Mouse (Mus musculus): ENCODE results near the gene Phf7. TPM values are rescaled to one million over a fixed set of nuclear protein-coding genes. Genes with fewer than 3 reads are reported as not detected.

Gene Phf7
- total RNA-seq (2021), result 1 to 10 TPM; 3.2 to 4.2 TPM

DNA sequence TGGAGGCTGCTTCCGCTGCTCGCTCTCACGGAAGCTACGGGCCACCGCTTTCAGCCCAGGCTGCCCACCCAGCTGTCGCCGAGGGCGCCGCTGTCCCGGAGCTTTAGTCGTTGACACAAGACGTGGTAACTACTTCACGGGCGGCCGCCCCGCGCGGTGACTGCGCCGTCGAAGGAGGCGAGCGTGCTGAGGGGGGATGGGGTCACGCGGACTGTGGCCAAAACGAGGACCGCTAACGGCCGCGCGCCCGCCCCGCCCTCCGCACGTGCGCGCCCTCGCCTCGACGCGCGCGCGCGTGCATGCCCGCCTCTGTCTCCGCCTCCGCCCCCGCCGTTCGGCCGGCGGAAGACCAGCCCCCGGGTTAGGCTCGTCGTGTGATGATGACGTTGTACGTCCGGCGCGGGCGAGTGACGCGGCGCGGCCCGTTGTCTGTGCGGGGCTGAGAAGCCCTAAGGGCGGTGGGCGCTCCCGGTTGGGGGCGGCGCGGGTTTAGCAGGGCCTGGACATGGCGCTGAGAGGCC, at the start of gene Phf7, which contains the start of gene Bap1:
TSS of gene Phf7 (minus strand) at position 234 of the 521 bp plus-strand sequence.
TSS of gene Bap1 (plus strand) at position 367 of the 521 bp plus-strand sequence.
- intact Hi-C loops (cut with DNase I), result loop anchor here (2.0 kb wide), 1 partner anchor 44 kb away; no protein-coding TSS in a partner anchor
- peak; percentile 96 to 97 for DNase-seq (ENCODE audit: low spot score in 2 of 2)

DNA sequence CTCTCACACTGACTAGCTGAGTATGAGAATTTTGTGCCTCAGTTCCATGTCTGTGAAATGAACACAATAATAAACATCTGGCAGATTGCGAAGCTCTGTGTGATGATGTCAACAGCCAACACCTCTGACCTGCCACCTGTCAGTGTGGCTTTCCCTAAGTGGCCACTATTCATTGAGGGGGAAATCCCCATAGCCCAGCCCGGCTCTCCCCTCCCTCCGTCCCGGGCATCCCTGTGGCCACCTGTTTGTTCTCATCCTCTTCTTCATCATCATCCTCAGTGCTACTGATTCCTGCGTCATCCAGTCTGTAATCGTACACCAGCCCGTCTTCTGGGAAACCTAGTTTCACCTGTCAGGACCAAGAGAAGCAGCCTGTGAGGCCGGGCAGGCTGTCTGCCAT, 34.6 kb upstream of the Phf7 start:
- intact Hi-C loops (cut with DNase I), result no loop called here
- no peak for DNase-seq (ENCODE audit: low spot score in 2 of 2)

DNA sequence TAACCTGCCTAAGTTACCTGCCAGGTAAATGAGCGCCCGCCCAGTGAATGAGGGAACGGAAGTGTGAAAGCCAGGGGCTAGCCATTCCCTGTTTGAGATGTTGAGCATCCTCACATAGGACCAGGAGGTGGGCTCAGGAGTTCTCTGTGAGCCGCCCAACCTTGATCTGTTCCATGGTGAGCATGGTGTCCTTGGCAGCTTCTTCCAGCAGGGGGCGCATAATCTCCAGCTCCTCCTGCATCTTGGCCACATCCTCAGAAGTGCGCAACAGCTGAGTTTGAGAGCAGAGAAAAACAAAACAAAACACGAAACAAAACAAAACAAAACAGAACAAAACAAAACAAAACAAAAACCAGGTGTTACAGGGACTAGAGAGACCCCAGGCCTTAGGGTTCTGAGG, 21.0 kb upstream of the Phf7 start:
- DNase-seq (ENCODE audit: low spot score in 2 of 2), result peak; percentile 79 to 80
- intact Hi-C loops (cut with DNase I), result loop anchor here (5.0 kb wide), 1 partner anchor 200 kb away; no protein-coding TSS in a partner anchor

DNA sequence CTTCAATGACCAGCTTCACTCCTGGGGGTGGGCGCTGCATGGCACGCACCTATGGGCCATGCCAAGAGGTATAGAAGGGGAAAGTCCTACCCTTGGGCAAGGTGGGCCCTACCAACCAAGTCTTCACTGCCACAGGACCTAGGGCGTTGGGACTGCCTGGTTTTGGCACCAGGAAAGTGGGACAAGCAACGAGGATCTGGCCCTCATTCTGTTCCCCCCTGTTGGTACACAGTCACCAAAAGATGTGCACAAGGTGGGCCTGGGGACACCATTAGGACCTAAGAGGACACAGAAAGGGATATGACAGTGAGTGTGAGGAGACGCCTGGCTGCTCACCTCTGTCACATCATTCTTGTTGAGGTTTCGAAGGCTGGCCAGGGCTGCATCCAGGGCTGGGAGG, 20.0 kb upstream of the Phf7 start:
- intact Hi-C loops (cut with DNase I), result loop anchor here (2.0 to 5.0 kb wide), 2 partner anchors 56 to 201 kb away; no protein-coding TSS in a partner anchor
- DNase-seq (ENCODE audit: low spot score in 2 of 2), result no peak

DNA sequence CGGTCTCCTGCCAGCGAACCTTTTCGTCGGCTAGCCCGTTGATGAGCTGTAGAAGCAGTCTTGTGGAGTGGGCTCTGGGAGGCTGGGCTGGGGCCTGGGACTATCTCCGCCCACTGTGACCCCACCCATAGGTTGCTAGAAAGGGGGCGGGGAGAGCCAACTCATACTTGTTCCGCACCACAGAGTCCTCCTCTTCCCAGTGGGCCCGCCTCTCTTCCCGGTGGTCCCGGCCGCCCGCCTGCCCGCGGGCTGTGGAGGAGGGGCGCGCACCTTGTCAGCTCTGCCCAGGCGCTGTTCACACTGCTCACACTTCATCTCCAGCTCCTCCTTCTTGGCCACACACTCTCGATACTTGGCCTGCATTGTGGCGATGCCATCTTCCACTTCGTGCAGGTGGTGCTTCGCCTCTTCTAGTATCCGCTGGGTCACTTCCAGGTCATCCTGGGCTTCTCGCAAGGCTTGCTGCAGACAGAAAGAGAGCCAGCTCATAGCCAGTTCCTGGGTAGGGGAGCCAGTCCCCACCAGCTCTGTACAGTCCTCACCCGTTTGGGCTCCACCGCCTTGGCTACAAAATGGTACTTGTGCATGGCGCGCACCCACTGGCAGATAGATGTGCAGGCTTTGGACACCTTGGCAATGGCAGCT, 18.5 kb upstream of the Phf7 start:
- intact Hi-C loops (cut with DNase I), result loop anchor here (2.0 to 5.0 kb wide), 3 partner anchors 57 to 203 kb away; partner anchors contain the start of gene Capn7

DNA sequence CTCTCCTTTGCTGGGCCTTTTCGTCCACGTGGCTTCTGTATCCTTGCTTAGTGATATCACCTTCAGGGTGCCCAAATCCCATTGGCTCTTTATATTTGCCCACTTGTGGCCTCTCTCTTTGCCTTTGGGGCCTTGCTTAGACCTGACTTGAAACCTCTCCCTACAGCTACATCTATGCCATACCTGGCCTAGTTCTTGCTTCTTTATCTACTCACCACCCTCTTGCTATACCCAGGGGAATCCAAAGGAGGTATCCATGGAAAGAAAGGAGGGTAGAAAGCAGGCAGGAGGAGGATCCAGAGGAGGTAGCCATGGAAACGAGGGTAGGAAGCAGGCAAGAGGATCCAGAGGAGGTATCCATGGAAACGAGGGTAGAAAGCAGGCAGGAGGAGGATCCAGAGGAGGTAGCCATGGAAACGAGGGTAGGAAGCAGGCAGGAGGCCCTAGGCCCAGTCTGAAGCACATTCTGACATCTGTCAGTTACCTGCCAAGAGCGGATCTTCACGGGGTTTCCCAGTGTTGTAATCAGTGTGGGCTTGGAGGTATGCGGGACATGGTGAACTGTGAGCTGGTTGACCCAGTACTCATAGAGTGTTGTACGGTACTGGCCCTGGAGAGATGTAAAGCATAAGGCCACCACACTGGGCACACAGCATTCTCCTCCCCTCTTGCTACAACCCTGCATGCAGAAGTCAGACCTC, 17.3 kb upstream of the Phf7 start:
- intact Hi-C loops (cut with DNase I), result loop anchor here (5.0 kb wide), 1 partner anchor 69 kb away; the partner anchor contains the start of gene Capn7
- peak; percentile 73 to 91 for DNase-seq (ENCODE audit: low spot score in 2 of 2)

More for the DNA sequence above, 18.5 kb upstream of the Phf7 start:
- DNase-seq (ENCODE audit: low spot score in 2 of 2), result peak; percentile 29 to 44

DNA sequence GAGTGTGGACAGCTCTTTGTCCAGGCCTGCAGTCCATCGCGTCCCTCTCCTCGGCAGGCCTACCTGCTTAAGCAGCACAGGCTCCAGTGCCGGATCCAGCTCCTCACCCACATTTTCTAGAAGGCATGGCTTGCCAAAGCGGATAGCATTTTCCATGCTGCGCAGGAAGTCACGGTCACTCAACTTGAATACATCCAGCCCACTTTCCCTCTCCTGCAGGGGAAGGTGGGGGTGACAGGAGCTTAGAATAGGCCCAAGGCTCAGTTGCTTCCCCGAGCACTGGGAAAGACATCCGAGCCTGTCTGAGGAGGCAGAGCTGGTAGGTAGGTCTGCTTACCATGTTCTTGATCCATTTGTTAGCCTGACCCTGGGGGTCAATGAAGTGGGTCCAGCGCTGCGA, 16.5 kb upstream of the Phf7 start:
- peak in 1 of 2 experiments; percentile 81 for DNase-seq (ENCODE audit: low spot score in 2 of 2)
- intact Hi-C loops (cut with DNase I), result loop anchor here (5.0 kb wide), 1 partner anchor 70 kb away; the partner anchor contains the start of gene Capn7

DNA sequence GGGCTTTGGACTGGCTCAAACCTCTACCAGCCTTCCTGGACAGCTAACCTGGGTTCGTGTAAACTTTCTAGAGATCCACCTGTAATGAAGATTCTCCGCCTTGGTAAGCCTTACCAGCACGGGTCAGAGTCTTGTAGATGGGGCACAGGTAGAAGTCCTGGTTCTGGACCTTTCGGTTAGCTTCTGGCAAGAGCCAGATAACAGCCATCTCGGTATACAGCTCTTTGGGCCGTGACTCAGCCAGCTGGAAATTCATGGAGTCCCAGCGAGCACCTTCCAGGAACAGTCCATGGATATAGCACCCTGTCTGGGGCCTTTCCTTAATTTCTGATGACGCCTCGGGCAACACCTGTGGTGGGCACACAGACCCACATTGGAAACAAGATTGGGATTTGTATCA, 9.8 kb upstream of the Phf7 start:
- no peak for DNase-seq (ENCODE audit: low spot score in 2 of 2)

DNA sequence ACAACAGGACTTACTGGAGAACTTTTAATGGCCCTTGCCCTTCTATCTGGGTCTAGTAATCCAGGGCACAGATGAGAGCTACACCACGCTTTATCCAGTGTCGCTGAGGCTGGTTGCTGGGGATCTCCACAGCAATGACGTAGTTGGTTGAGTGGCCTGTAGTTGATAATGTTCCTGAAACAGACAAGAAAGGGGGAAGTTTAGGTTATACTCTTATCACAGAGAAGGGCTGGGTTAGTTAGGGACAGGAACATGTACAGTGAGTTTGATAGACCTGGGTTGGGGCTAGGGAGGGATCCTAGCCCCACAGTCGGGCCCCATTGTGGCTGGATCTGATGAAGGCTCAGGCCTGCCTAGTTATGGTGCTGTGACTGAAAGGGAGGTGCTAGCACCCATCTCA, 9.3 kb upstream of the Phf7 start:
- DNase-seq (ENCODE audit: low spot score in 2 of 2), result no peak
- intact Hi-C loops (cut with DNase I), result no loop called here

More for the DNA sequence above, 9.8 kb upstream of the Phf7 start:
- intact Hi-C loops (cut with DNase I), result no loop called here

DNA sequence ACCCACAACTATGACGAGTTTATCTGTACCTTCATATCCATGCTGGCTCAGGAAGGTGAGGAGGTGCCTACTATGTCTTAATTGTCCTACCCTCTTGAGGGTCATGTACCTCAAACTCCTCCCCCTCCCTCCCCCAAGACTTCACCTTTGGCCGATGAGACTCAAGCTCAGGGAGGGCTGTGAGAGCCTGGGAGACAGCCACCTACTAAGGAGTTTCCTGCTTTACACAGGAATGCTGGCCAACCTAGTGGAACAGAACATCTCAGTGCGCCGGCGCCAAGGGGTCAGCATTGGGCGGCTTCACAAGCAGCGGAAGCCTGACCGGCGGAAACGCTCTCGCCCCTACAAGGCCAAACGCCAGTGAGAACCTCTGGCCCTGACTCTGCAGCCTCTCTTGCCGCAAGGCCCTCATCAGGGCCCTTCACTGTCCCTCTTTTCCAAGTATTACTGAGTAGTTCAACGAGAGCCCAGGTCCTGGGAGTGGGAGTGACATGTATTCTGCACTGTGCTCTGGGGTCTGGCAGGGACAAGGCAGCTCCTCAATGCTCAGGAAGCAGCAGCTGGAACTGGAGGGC, 7.4 kb upstream of the Phf7 start:
- no peak for DNase-seq (ENCODE audit: low spot score in 2 of 2)
- intact Hi-C loops (cut with DNase I), result no loop called here

DNA sequence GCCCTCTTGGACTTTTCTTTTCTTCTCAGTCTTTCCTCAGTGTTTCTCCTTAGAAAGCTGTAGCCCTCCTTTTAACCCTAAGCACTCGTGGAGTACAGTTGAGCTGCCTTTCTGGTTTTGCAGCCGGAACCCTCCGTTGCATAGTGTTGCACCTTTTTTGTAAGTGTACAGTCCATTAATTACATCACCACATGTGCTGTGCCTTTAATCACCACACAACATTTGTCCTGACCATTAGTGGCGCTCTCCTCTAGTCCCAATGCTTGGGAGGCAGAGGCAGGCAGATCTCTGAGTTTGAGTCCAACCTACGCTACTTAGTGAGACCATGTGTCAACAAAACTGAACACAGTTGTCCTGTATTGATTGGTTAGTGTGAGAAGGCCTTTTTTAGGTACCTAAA, 974 bp upstream of the Phf7 start:
- DNase-seq (ENCODE audit: low spot score in 2 of 2), result no peak
- intact Hi-C loops (cut with DNase I), result no loop called here

DNA sequence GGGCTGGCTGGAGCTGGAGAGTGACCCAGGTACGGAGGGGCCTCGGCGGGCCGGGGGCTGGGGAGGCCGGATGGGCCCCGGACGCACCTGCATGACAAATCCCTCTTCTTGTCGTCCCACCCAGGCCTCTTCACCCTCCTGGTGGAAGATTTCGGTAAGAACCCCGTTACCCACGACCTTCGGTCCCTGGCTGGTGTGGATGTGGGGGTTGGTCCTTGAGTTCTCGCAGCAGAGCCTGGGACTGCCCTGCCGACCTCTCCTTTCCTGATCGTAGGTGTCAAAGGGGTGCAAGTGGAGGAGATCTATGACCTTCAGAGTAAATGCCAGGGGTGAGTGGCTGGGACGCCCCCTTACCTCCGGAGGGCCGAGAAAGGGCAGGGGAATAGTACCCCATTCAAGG, 509 bp upstream of the Phf7 start:
- no peak for DNase-seq (ENCODE audit: low spot score in 2 of 2)
- intact Hi-C loops (cut with DNase I), result loop anchor here (2.0 kb wide), 1 partner anchor 45 kb away; no protein-coding TSS in a partner anchor

DNA sequence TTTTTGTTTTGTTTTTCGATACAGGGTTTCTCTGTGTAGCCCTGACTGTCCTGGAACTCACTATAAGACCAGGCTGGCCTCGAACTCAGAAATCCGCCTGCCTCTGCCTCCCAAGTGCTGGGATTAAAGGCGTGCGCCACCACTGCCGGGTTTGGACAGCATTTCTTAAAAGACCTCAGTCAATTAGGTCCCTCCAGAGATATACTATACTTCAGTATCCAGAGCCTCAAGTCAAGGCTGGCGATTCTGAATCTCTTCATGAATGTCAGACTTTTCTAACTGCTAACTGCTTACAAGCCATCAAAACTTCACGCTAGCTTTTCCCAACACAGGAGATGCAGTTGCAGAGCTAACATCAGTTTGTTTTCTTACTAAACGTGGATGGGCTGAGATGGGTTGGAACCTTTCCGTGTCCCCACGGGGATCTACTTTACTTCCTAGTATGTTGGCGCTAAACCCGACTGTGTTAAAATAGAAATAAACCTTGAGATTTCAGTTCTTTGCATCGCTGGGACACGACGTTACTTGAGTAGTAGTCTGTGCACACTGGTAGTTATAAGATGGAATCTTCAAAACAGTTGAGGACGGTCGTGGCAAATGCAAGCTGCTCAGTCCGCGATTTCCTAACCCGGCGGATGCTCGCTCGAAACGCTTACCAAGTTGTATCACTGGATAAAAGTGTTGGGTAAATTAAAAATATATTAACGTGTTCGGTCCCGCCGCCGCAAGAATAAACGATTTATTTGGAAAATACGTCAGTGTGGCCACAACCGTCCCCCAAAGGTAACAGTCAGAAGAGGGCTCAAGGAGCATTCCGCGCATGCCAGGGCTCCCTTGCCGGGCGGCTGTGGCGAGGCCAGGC, 664 bp downstream of the Phf7 start:
- no peak for DNase-seq (ENCODE audit: low spot score in 2 of 2)
- intact Hi-C loops (cut with DNase I), result loop anchor here (2.0 kb wide), 1 partner anchor 44 kb away; no protein-coding TSS in a partner anchor

DNA sequence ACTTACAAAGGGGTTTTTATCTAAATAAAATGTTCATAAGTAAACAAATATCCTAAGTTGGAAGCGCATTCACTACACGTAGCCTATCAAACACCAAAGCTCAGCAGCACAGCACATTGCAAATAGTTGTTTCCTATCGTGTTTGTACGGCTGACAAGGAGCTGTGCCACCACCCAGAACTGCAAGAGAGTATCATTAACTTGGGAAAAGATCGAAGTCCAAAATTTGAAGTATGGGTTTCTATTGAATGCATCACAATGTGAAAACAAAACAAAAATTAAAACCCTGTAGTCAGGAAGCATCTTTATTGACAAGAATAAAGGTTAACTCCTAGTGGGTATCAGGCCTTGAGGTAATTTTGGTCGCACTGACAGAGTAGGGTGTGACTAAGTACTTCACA, 2.7 kb downstream of the Phf7 start:
- intact Hi-C loops (cut with DNase I), result no loop called here
- DNase-seq (ENCODE audit: low spot score in 2 of 2), result no peak

DNA sequence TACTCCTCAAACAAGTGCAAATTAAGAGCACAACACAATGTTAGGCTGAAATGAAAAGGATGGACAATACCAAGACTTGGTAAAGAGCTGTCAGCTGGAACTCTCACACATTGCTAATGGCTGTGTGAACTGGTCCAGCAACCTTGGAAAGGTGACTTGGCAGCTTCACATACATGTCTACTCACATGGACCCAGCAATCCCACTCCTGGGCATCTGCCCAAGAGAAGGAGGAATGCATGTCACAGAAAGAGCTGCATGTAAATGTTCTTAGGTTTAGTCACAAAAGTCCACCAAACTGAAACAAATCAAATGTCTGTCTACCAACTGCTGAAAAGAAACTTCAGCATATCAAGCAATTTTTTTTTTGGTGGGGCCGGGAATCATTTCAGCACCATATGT, 5.2 kb downstream of the Phf7 start:
- no peak for DNase-seq (ENCODE audit: low spot score in 2 of 2)
- intact Hi-C loops (cut with DNase I), result no loop called here

DNA sequence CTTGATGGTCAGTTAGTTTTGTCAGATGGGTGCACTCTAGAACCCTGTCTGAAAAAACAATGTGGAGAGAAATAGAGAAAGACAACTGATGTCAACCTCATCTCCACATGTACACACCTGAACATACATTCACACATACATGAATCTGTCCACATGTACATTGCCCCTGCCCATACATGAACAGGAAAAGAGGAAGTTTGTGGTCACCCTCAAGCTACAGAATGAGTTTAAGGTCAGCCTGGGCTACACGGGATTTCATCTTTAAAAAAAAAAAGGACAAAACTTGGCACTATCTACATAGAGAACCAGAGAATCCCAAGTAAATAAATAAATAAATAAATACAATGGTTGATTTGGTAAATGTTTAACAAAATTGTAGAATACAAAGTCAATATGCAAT, 6.3 kb downstream of the Phf7 start:
- DNase-seq (ENCODE audit: low spot score in 2 of 2), result no peak
- intact Hi-C loops (cut with DNase I), result no loop called here

DNA sequence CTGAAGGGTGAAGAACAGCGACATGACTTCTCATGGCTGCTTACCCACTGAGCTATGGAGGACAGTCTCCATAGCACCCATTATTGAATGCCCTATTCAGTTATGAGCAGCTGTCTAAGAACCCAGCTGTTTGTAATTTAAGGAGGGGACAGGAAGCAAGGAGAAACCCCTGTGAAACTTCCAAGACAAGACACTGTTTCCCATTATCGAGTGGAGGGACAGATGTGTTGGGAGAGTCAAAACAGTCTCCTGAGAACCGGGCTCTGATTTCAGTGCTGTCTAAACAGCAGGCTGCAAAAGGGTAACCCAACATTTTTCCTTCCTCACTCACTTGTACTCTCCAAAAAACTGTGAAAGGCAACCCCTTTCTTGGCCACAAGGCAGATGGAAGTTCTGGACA, 10.6 kb downstream of the Phf7 start:
- no peak for DNase-seq (ENCODE audit: low spot score in 2 of 2)
- intact Hi-C loops (cut with DNase I), result no loop called here

DNA sequence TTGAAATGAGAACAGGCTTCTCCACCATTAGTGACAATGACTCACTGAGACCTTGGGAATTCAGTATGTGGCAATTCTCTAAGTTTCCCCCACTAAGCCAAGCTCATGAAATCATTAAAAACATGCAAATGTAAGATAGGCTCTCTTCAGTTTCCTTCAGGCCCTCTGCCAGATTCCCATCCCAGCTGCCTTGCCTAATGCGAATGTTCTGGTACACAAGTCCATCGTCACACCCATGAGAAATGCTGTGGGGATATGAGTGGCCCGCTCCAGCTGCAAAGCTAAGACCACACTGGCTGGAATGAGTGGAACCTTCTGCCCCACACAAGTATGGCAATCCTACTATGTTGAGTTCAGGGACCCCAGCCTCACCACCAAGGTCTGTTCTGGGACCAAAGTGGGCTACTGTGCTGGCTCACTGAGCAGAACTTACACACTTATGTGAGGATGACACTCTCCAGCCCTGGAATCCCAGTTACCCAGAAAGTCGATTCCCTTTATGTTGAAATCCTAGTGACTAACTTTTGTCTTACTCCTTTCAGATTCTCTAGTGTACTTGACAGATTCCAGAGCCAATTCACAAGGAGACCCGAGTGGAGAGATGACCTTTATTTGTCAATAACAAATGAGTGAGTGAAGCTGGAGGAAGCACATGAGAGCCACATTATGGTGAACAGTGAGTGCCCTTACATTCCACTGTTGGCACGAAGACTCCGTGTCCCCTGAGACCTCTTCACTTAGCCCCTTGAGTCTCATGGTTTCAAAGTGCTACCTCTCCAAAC, 13.8 kb downstream of the Phf7 start:
- intact Hi-C loops (cut with DNase I), result no loop called here
- no peak for DNase-seq (ENCODE audit: low spot score in 2 of 2)
